ENCODE assay signal across 8 mouse cellular contexts in genomic region chr17:88255744-88256598, GRCm38 (mm10).
DNase-seq lines count a peak whose midpoint lies in the region; ATAC-seq lines count a peak whose summit lies in the region.

No protein-coding gene starts in this region.

- no peaks in the 10 kb centered on the region for H3K36me3 ChIP-seq in hindbrain, embryonic 12.5 days

- H3K4me1 ChIP-seq in hindbrain, embryonic 12.5 days: peaks cover 11% of the 10 kb centered on the region

- peak; percentile 81 for ATAC-seq in hindbrain, embryonic 12.5 days (ENCODE audit: low FRiP score)

- peak overlapping the region; percentile 89 for H3K4me2 ChIP-seq in hindbrain, embryonic 12.5 days (replicated peaks)

- under 1% methylated on average over 40 of the region's 40 CpGs for WGBS in hindbrain, embryonic 12.5 days

- no peaks in the 10 kb centered on the region for H3K27me3 ChIP-seq in hindbrain, embryonic 12.5 days

- H3K4me3 ChIP-seq in hindbrain, embryonic 12.5 days: peak overlapping the region; percentile 63

- H3K9me3 ChIP-seq in hindbrain, embryonic 12.5 days (replicated peaks): no peaks in the 10 kb centered on the region

- DNase-seq in Muller cell, postnatal 12 days (ENCODE audit: inconsistent ontology term): peak; percentile 90
- peak; percentile 81 for DNase-seq in cerebellum, adult 8-10 months
- peak; percentile 36 to 69 for DNase-seq in frontal cortex, postnatal 14 days (ENCODE audit: low spot score in 2 of 2)
- DNase-seq in layer of hippocampus, postnatal 10 days (ENCODE audit: low spot score in 2 of 2): peak; percentile 78 to 82
- DNase-seq in lung, postnatal 10 days: peak; percentile 90
- DNase-seq in ovary, postnatal 14 days (ENCODE audit: low spot score): peak; percentile 72
- peak; percentile 86 for DNase-seq in thymus, postnatal 14 days

- peak overlapping the region; percentile 90 for H3K9ac ChIP-seq in hindbrain, embryonic 12.5 days

- H3K27ac ChIP-seq in hindbrain, embryonic 12.5 days: peak overlapping the region; percentile 95

Comparison
In these comparisons a context has a peak if more than half of its experiments do, and no peak if none do; other contexts are left out.
1. Peak in every context shown above with its lines: DNase-seq, ATAC-seq, H3K4me3 ChIP-seq and H3K27ac ChIP-seq.